Mouse (Mus musculus): ENCODE results near the gene Cwh43. TPM values are rescaled to one million over a fixed set of nuclear protein-coding genes. Genes with fewer than 3 reads are reported as not detected.
"Not testable (repeated sequence)": the region's sequence is repeated elsewhere in the genome, so short reads cannot be mapped to it uniquely, and the experiment has no call there.

Cwh43 gene
- total RNA-seq, 2 experiments from 2014 or later, result 3.5 to 4.2 TPM

GRCm38 (mm10) chr5:73468462-73469433, 62.9 kb downstream of the Cwh43 start:
- no peak for DNase-seq
- intact Hi-C loops (cut with DNase I), result no loop called here

GRCm38 (mm10) chr5:73474412-73475405, 68.8 kb downstream of the Cwh43 start:
- no peak for DNase-seq
- intact Hi-C loops (cut with DNase I), result no loop called here

GRCm38 (mm10) chr5:73480700-73481099, 74.8 kb downstream of the Cwh43 start, which contains the start of gene Dcun1d4:
Gene Dcun1d4, plus strand, starts transcription at chr5:73481000.
- intact Hi-C loops (cut with DNase I), result no loop called here
- no peak for DNase-seq

DNA sequence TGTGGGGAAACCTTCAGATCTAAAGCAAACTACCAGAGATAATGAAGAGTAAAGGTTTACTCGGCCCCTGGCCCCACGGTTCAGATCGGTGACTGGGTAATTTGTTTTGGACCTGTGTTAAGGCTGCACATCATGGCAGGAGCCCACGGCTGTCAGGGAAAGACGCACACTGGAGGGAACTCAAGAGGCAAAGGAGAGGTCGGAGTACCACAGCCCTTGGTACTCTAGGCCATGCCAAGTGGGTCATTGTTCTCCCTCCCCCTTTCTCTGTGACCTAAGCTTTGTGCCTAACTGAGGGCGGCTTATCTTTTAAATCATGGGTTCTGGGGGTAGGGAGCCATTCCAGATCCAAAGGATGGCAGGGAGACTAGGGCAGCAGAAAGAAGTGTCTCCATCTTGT, 75.5 kb downstream of the Cwh43 start:
- intact Hi-C loops (cut with DNase I), result no loop called here
- no peak for DNase-seq

DNA sequence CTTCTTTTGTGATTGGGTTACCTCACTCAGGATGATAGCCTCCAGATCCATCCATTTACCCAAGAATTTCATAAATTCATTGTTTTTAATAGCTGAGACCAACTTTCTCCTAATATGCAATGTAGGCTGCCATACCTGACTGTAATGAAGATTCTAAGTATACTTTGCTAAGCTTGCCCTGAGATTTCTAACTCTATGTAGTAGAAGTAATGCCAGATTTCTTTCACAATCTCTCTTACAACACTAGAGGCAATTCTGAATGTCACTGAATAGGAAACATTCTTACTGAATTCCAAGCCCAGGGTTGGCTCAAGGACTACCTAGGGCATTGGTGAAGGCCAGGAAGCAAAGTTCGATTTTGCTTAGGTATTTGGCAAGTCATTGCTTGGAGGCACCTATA, 76.5 kb downstream of the Cwh43 start:
- DNase-seq; intact Hi-C loops (cut with DNase I): not testable (repeated sequence)

GRCm38 (mm10) chr5:73484016-73484615, 78.2 kb downstream of the Cwh43 start:
- no peak for DNase-seq
- intact Hi-C loops (cut with DNase I), result no loop called here

- no peak for DNase-seq
- intact Hi-C loops (cut with DNase I), result no loop called here
These were observed 80.6 kb downstream of the Cwh43 start for GRCm38 (mm10) chr5:73486451-73486850.

GRCm38 (mm10) chr5:73489915-73490314, 84.0 kb downstream of the Cwh43 start:
- intact Hi-C loops (cut with DNase I), result no loop called here
- peak; percentile 19 for DNase-seq

GRCm38 (mm10) chr5:73490596-73491073, 84.8 kb downstream of the Cwh43 start:
- DNase-seq, result peak; percentile 100
- intact Hi-C loops (cut with DNase I), result no loop called here

DNA sequence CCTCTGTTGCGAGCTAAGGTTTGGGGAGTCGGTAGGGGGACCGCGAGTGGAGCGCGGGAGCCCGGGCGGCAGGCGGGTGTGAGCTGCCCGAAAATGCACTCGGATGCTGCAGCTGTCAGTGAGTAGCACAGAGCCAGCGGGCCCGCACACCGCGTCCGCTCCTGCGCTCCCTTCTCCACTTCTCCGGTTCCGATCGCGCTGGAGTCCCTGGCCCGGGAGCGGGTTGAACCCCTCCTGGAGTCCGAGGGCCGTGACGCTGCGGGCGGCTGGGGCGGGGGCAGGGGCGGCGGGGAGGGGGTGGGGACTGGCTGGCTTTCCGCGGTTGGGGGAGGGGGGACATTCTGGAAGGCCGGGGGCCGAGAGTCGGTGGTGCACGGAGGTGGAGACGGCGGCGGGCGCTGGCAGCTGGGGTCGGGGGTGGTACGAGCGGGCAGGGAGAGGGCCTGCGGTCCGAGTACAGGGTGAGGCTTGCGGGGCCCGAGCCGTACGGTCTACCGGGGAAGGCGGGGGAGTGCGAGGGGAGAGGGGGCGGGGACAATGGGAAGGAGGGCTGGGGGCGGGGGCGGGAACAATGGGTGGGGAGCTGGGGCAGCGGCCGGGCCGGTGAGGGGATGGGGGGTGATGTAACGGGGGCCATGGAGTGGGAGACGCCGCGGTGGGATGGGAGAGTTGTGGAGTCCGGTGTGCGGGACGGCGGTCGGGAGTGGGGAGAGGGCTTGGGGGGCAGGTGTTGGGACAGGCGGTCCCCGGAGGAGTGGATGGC, 85.4 kb downstream of the Cwh43 start:
- DNase-seq, result peak; percentile 73
- intact Hi-C loops (cut with DNase I), result no loop called here

DNA sequence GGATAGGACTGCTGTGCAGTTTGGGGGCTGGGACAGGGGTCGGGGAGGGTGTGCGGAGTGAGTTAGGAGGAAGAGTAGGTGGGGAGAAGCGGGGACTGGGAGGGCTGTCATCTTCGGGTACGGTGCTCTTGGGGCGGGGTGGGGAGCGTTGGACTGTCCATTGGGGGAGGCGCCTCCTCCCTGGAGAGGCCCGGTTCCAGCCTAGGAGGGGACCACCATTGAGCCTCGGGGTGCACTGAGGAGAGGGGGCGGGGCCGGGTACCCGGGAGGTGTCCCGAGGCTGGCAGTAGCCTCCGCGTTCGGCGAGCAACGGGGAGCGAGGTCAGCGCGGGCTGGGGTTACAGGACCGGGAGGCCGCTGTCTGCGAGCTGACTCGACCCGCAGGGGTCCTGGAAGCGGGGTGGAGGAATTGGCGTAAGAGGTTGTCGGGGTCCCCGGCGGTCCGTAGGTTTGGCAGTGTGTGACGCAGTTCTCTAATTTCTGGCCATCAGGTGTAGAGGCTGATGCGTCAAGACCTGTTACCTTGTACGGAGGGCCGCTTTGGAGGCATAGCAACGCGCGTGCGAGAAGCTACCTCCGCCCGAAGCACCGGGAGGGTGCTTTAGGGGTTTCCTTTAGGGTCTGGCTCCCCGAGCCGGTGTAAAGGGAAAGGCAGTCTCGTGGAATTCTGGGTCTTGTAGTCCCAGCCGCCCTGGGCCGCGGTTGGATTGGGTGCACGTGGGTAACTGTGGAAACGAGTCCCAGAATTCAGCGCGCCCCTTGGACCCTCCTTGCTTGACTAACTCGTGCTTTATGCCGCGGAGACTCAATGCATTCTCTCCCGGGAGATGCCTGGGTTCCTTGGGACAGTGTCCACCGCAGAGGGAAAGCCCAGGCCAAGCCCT, 86.2 kb downstream of the Cwh43 start:
- intact Hi-C loops (cut with DNase I), result no loop called here
- DNase-seq, result peak; percentile 92

DNA sequence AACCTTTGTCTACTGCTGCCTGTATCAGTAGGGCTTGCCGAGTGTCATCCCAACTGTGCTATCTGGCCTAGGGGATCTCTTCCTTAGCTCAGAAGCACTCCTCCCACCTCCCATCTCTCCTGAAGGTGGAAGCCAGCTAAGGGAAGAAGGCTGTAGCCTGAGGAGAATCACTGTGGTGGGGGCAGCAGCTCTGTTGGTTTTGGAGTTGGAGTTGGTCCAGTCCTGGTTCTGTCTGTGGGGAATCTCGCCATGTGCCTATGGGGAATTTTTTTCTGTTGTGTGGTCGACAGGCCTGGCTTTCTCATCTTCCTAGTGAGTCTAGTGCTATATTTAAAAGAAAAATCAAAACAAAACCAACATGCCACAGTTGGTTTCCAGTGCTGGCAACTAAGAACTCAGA, 91.5 kb downstream of the Cwh43 start:
- intact Hi-C loops (cut with DNase I), result no loop called here
- no peak for DNase-seq

- no peak for DNase-seq
- intact Hi-C loops (cut with DNase I), result no loop called here
These were observed 92.7 kb downstream of the Cwh43 start for GRCm38 (mm10) chr5:73498559-73498958.

GRCm38 (mm10) chr5:73500867-73501440, 95.1 kb downstream of the Cwh43 start:
- intact Hi-C loops (cut with DNase I), result no loop called here
- no peak for DNase-seq

DNA sequence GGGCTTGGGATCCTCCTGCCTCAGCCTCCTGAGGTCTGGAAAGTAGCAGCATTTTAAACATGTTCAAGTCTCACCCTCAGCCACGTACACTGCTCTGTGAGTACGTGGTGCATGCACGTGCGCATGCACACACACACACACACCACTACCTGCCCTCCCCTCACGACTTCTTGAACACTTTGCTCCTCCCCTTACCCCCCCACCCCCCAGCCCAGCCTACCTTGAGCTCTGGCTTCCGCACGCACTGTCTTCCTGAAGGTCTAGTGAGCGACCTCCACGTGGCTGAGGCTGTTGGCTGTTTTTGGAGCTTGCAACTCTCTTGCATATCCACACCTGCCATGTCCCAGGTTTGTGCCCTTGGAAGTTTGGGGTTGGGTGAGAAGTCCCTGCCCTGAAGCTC, 96.5 kb downstream of the Cwh43 start:
- DNase-seq, result no peak
- intact Hi-C loops (cut with DNase I), result no loop called here
